Mouse (Mus musculus) brain, adult 10 weeks (tissue): ENCODE measurements around the gene Nfya. TPM values are rescaled to one million over a fixed set of nuclear protein-coding genes. Genes with fewer than 3 reads are reported as not detected.

ENCODE experiments used
- polyA plus RNA-seq: library from polyadenylated mRNA; stranded (reverse); fragments of 350-450 nt; fragmentation: Illumina TruSeq; extraction: RNeasy Lipid Tissue Mini Kit (QIAGEN cat#74804); gene quantifications from one replicate; pipeline ENCODE4 v1.2.3, GENCODE M21; 2015; ENCODE audit warnings: low read depth, low replicate concordance

Nfya gene
- polyA plus RNA-seq: 20.1 TPM

GRCm38 (mm10) chr17:48409380-48410298 lies at the start of gene Nfya, which contains the start of gene Oard1:
Gene Nfya, minus strand, starts transcription at chr17:48409906.
Gene Oard1, plus strand, starts transcription at chr17:48410014.

GRCm38 (mm10) chr17:48454688-48455087 lies 45.0 kb upstream of the Nfya start, which contains the start of gene Unc5cl:
Gene Unc5cl, plus strand, starts transcription at chr17:48454901.

GRCm38 (mm10) chr17:48451353-48451675 lies 41.6 kb upstream of the Nfya start, which contains the start of gene Tspo2:
Gene Tspo2, minus strand, starts transcription at chr17:48451522.

GRCm38 (mm10) chr17:48432158-48432980 lies 22.7 kb upstream of the Nfya start, which contains the start of gene Apobec2:
Gene Apobec2, minus strand, starts transcription at chr17:48432930.

GRCm38 (mm10) chr17:48359616-48360015 lies 50.1 kb downstream of the Nfya start, which contains the start of gene Treml1:
Gene Treml1, plus strand, starts transcription at chr17:48359916.

GRCm38 (mm10) chr17:48346231-48346630 lies 63.5 kb downstream of the Nfya start, which contains the start of gene Trem2:
Gene Trem2, plus strand, starts transcription at chr17:48346401.

Other genes with a start within 250 kb of the Nfya start
- not detected for gene A530064D06Rik, start 242.6 kb downstream of the Nfya start, polyA plus RNA-seq
- not detected for gene Trem1, start 177.1 kb downstream of the Nfya start, polyA plus RNA-seq
- not detected for gene Trem3, start 162.1 kb downstream of the Nfya start, polyA plus RNA-seq
- not detected for gene Treml4, start 145.6 kb downstream of the Nfya start, polyA plus RNA-seq
- 0.45 TPM for gene Treml2, start 110.4 kb downstream of the Nfya start, polyA plus RNA-seq
- gene B430306N03Rik, start 93.8 kb downstream of the Nfya start, polyA plus RNA-seq: not detected
- 28.7 TPM for gene Trem2, start 63.5 kb downstream of the Nfya start, polyA plus RNA-seq
- gene Treml1, start 50.0 kb downstream of the Nfya start, polyA plus RNA-seq: not detected
- 23.2 TPM for gene Oard1, start 108 bp upstream of the Nfya start, polyA plus RNA-seq
- gene Apobec2, start 23.0 kb upstream of the Nfya start, polyA plus RNA-seq: not detected
- not detected for gene Tspo2, start 41.6 kb upstream of the Nfya start, polyA plus RNA-seq
- gene Unc5cl, start 45.0 kb upstream of the Nfya start, polyA plus RNA-seq: 0.39 TPM